Mouse (Mus musculus) kidney, postnatal 0 days (tissue): ENCODE results near the gene Mettl26. TPM values are rescaled to one million over a fixed set of nuclear protein-coding genes. Genes with fewer than 3 reads are reported as not detected.

Experiments used
- ATAC-seq: fragments of 200-750 bp; cut with Nextera tagmentation; replicated peaks from 2 replicates; pipeline ENCODE4 v1.8.0; 2017; ENCODE audit warnings: low read depth, moderate number of reproducible peaks, moderate TSS enrichment, moderate library complexity; ENCODE audit not compliant: low FRiP score
- DNase-seq: peaks from one replicate; pipeline ENCODE4 v3.0.0-alpha.2; 2016; ENCODE audit warnings: low spot score
- H3K27ac ChIP-seq: fragments of 300-500 bp; sonication (generic); 2 replicates; pipeline ENCODE4 v1.5.1; 2014; ENCODE audit warnings: mild to moderate bottlenecking
- H3K27me3 ChIP-seq: fragments of 300-500 bp; sonication (generic); 2 replicates; pipeline ENCODE4 v1.6.1; 2014; ENCODE audit warnings: low read length, mixed read lengths; ENCODE audit not compliant: insufficient read depth
- H3K36me3 ChIP-seq: fragments of 300-500 bp; sonication (generic); 2 replicates; pipeline ENCODE4 v1.6.1; 2014; ENCODE audit warnings: low read length, mixed read lengths; ENCODE audit not compliant: insufficient read depth
- H3K4me1 ChIP-seq: fragments of 300-500 bp; sonication (generic); replicated peaks from 2 replicates; pipeline ENCODE4 v1.6.1; 2014; ENCODE audit warnings: antibody characterized with exemption, low read length, mixed read lengths; ENCODE audit not compliant: insufficient read depth
- H3K4me2 ChIP-seq: fragments of 300-500 bp; sonication (generic); 2 replicates; pipeline ENCODE4 v1.6.1; 2014; ENCODE audit warnings: mild to moderate bottlenecking, low read length, moderate library complexity, mixed read lengths
- H3K4me3 ChIP-seq: fragments of 300-500 bp; sonication (generic); replicated peaks from 2 replicates; pipeline ENCODE4 v1.5.1; 2014; ENCODE audit warnings: low read depth, low read length
- H3K9ac ChIP-seq: fragments of 300-500 bp; sonication (generic); 2 replicates; pipeline ENCODE4 v1.6.1; 2014; ENCODE audit warnings: low read depth, low read length
- H3K9me3 ChIP-seq: fragments of 300-500 bp; sonication (generic); replicated peaks from 2 replicates; pipeline ENCODE4 v1.6.1; 2016; ENCODE audit warnings: low read length, inconsistent platforms, mixed read lengths
- CTCF ChIP-seq: IDR thresholded peaks from 2 replicates; pipeline ENCODE4 v1.5.1; 2016; ENCODE audit warnings: antibody characterized with exemption, low read depth, mild to moderate bottlenecking, moderate library complexity
- WGBS: fragments of 180-500 bp; shearing (Covaris S2); extraction: QIAGEN DNeasy Blood & Tissue Kit; methylation state at CpG from one replicate; pipeline ENCODE4 v1.1.7; 2014; 5-methylcytosine and 5-hydroxymethylcytosine counted together
- polyA plus RNA-seq: library from polyadenylated mRNA; unstranded; fragments of >200 nt; fragmentation: Nextera tagmentation; extraction: Ambion mirVana; gene quantifications from 2 replicates; pipeline ENCODE4 v1.2.1, GENCODE M21; 2015

Gene Mettl26
- polyA plus RNA-seq, 1 experiment from 2014 or later, result 106 TPM

DNA sequence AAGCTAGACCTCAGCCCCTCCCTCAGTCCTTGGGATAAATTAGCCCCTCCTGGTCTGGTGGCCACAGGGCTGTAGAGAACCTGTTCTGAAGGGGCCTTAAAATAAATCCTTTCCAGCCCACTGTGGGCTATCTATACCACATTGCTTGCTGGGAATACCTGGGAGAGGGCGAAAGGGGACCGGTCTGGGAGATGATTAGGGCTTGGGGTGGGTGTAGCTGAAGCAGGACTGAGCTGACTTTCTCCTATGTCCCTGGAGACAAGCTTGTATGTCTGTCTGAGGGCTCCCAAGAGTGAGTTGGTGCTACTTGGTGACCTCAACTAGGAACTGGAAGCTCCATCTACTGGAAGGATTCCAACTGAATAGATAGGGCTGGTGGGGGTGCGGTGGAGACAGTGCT is 2.2 kb downstream of the Mettl26 start:
- 95% methylated on average over 3 of the region's 3 CpGs for whole genome bisulfite sequencing
- no peak overlapping the region; the same call in 1 of the 2 replicates for H3K4me2 ChIP-seq
- no peak overlapping the region for H3K27ac ChIP-seq
- no peak overlapping the region for H3K9ac ChIP-seq
- TF ChIP-seq CTCF, result no peak
- H3K4me1 ChIP-seq, result peaks cover 17% of the 10 kb centered on the region
- H3K36me3 ChIP-seq, result 0 out of 2 replicates have a peak, but pooled peaks cover 11% of the 10 kb centered on the region
- ATAC-seq, result no peak
- no peak overlapping the region for H3K4me3 ChIP-seq
- DNase-seq, result no peak
- H3K9me3 ChIP-seq, result no peaks in the 10 kb centered on the region
- no peaks in the 10 kb centered on the region for H3K27me3 ChIP-seq

DNA sequence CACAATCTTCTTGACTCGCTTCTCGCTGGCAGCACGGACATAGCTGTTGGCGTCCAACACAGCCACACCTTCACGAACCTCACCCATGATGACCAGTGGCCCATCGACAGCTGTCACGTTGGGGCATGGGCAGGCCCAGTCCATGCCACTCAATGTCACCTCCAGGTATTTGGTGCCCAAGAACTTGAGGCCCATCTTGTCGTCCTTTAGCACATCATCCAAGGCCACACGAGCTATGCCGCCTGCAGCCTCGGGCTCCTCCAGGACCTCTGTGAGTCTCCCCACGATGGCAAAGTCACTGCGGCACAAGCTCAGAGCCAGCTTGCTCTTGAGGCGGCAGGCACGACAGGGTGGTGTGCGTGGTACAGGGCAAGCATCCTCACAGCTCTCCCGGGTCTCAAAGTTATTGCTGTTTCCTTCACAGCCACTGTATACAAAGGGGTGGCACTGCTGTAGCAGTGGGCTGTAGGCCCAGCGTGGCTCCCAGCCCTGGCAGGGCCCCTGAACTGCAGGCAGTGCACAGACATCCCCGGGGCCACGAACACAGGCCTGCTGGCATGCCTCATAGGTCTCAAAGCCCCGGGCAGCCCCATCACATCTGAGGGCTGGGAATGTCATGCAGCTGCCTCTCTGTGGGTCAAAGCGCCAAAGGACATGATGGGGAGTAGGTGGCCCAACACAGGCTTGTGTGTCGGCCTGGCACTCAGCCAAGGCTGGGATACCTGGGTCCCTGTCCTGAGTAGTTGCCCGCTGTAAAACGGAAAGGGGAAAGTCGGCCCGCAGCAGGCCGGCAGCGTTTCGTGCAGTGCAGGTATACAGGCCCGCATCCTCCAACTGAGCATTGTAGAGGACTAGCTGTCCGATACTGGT is 3.1 kb downstream of the Mettl26 start:
- no peak for DNase-seq
- TF ChIP-seq CTCF, result no peak

DNA sequence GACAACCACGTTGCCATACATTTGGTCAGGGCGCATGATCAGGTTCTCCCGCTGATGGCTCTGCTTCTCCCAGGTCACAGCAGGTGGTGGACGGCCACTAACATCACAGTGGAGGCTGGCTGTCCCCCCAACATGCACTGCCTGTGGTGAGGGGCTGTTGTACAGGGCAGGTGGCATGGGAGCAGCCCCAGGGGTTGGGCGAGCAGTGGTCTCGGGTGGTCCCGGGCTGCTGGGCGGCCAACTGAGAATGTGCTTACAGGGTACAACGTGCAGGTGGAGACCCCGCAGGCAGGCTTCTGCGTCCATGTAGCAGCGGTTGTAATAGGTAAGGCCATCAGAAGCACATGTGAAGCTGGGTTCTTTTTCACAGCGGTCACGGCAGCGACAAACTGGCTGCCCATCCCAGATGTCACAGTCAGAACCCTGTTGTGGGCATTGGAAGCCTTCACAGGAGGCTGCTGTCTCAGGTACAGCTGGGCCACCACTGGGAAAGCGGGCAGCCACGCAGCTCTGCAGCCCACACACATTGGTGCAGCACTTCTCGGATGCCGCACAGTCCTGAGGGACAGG is 3.8 kb downstream of the Mettl26 start:
- Histone ChIP-seq H3K4me3 (no peak overlapping the region), H3K4me1 (peaks cover 17% of the 10 kb centered on the region), H3K9ac (no peak overlapping the region), H3K36me3 (0 out of 2 replicates have a peak, but pooled peaks cover 18% of the 10 kb centered on the region), H3K27me3 (no peaks in the 10 kb centered on the region), H3K27ac (no peak overlapping the region), H3K9me3 (no peaks in the 10 kb centered on the region), H3K4me2 (no peak overlapping the region)
- no peak for TF ChIP-seq CTCF
- DNase-seq (no peak), ATAC-seq (no peak)
- 91% methylated on average over 19 of the region's 19 CpGs for WGBS

More for the DNA sequence above, 3.1 kb downstream of the Mettl26 start:
- Histone ChIP-seq H3K9me3 (no peaks in the 10 kb centered on the region), H3K36me3 (0 out of 2 replicates have a peak, but pooled peaks cover 11% of the 10 kb centered on the region), H3K4me3 (no peak overlapping the region), H3K4me1 (peaks cover 17% of the 10 kb centered on the region), H3K27me3 (no peaks in the 10 kb centered on the region), H3K9ac (no peak overlapping the region), H3K27ac (no peak overlapping the region), H3K4me2 (no peak overlapping the region)
- no peak for ATAC-seq
- 93% methylated on average over 32 of the region's 32 CpGs for whole genome bisulfite sequencing

DNA sequence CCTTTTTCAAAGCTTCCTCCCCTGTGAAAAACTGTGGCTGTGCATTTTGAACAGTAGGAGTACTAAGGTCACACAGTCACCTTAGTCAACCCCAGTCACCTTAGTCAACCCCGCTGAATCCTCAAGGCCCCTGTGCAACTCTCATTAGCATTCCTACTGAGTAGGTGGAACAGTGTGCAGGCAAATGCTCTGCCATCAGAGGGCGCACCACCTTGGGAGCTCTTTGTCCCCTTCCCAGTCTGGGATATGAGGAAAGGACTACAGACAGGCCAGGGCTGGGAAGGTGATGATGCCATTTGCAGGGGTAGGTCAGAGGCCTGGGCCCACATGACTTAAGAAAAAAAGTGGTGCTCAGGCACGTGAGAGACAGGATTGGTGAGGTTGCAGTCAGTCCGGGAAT is 4.4 kb downstream of the Mettl26 start:
- H3K4me3 ChIP-seq, result no peak overlapping the region
- DNase-seq (peak; percentile 31), ATAC-seq (no peak)
- no peak overlapping the region for H3K4me2 ChIP-seq
- H3K4me1 ChIP-seq, result peaks cover 17% of the 10 kb centered on the region
- no peaks in the 10 kb centered on the region for H3K9me3 ChIP-seq
- 0 out of 2 replicates have a peak, but pooled peaks cover 21% of the 10 kb centered on the region for H3K36me3 ChIP-seq
- no peak overlapping the region for H3K27ac ChIP-seq
- TF ChIP-seq CTCF, result peak; percentile 62
- no peak overlapping the region for H3K9ac ChIP-seq
- no peaks in the 10 kb centered on the region for H3K27me3 ChIP-seq
- WGBS, result 56% methylated on average over 4 of the region's 4 CpGs

DNA sequence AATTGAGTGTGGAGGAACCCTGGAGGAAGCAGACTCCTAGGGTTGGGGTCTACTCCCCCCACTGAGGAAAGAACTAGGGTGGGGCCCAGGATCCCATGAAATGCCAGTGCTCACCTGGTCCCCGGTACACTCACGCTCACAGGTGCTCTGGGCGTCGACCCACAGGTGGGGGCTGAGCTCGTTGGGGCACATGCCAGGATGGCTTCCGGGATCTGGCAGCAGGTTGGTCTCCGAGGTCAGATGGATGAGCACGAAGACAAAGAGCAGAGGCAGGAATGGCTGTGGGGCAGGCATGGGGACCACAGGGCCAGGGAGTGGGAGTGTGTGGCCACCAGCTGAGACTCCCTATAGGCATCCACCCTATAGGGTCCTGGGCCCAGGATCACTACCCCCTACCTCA is 4.9 kb downstream of the Mettl26 start:
- H3K36me3 ChIP-seq, result 0 out of 2 replicates have a peak, but pooled peaks cover 26% of the 10 kb centered on the region

DNA sequence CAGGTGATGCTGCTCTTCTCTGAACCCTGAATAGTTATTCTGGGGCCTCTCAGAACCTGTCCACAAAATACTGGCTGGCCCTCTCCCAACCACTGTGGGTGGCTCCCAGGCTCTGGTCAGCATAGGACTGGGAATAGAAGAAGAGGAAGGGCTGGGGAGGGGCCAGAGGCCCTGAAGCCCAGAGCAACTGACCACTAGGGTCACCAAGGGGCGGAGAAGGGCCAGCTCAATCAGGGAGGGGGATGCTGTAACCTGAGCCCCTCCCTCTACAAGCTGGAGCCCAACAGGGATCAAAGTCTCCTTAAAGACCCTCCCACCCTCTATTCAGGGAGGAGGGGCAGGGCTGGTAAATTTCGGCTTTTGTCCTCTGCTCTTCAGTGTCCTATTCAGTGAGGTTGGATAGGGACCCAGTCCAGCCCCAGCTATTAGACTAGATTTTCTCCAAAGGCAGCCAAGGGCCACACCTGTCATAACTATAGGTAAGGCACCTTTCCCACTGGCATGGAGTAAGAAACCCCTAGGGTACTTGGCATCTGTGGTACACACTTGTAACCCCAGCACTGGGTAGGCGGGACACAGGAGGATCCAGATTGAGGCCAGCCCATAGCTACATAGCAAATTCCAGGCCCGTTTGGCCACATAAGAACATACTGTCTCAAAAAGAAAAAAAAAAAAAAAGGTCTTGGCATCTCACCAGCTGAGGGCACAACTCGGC is 5.5 kb downstream of the Mettl26 start, which contains the start of gene Wfikkn1:
Wfikkn1 (minus strand) TSS at position 663 of the 715 bp plus-strand sequence.
- H3K4me1 ChIP-seq, result peaks cover 17% of the 10 kb centered on the region
- peak; percentile 22 for DNase-seq
- no peak within 1 kb of the TSS for H3K9ac ChIP-seq
- no peak within 1 kb of the TSS for H3K4me2 ChIP-seq
- H3K4me3 ChIP-seq, result no peak within 1 kb of the TSS
- no peak for ATAC-seq
- 29% methylated on average over 5 of the region's 5 CpGs for WGBS
- H3K27me3 ChIP-seq, result no peaks in the 10 kb centered on the region
- H3K9me3 ChIP-seq, result no peaks in the 10 kb centered on the region
- no peak within 1 kb of the TSS for H3K27ac ChIP-seq
- H3K36me3 ChIP-seq, result 0 out of 2 replicates have a peak, but pooled peaks cover 26% of the 10 kb centered on the region
- no peak for TF ChIP-seq CTCF

More for the DNA sequence above, 4.9 kb downstream of the Mettl26 start:
- Histone ChIP-seq H3K27ac (no peak overlapping the region), H3K9ac (no peak overlapping the region), H3K9me3 (no peaks in the 10 kb centered on the region), H3K4me1 (peaks cover 17% of the 10 kb centered on the region), H3K4me2 (no peak overlapping the region), H3K4me3 (no peak overlapping the region), H3K27me3 (no peaks in the 10 kb centered on the region)
- 58% methylated on average over 8 of the region's 8 CpGs for WGBS
- no peak for TF ChIP-seq CTCF
- ATAC-seq, result no peak
- no peak for DNase-seq
